Mouse (Mus musculus) neutrophil, adult 5-6 weeks (primary cell): ENCODE measurements around the gene Col4a4. TPM values are rescaled to one million over a fixed set of nuclear protein-coding genes. Genes with fewer than 3 reads are reported as not detected.

Experiments
- ATAC-seq: fragments of 151-379, 151-347 bp; 2 replicates; pipeline ENCODE4 v1.8.0; 2017; ENCODE audit warnings: mild to moderate bottlenecking, moderate TSS enrichment; ENCODE audit not compliant: insufficient number of reproducible peaks, poor library complexity, low FRiP score, severe bottlenecking; ENCODE audit errors: extremely low read depth
- total RNA-seq: library from RNA; stranded (forward); fragments of 200-1000 nt; gene quantifications from 2 replicates; pipeline ENCODE4 v1.2.3, GENCODE M21; 2017

Gene Col4a4
- not detected in 2 replicates for total RNA-seq

DNA sequence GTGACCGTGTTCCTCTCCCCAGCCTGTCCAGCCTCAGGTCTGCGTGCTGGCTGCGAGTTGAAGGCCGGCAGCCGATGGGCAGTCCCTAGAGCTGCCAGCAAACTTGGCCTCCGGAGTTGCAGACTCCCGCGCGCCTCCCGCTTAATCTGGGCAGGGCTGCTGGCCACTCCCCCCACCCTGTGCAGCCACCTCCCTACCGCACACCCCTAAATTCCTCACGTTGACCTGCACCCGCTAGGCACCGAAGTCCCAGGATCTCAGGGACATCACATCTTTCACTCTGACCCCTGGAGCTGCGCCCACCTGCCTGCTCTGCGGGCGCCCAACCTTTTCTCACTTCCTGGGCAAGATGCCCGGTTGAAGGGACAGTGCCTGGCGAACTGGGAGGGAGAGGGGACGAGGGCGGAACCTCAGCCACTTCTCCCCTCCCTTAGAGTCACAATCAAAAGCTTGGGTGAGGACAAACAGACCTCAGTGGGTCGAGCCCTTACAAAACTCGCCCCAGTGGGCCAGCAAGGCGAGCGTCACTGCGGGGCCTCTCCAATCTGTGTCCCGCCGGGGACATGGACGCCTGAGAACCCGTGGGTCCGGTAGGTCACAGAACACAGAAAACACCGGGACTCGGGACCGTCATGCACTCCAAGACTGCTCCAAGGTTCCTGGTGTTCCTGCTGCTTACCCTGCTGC, at the start of gene Col4a4, which contains the start of gene Col4a3:
Gene Col4a4, minus strand, starts transcription at position 137 of the 687 bp plus-strand sequence.
Gene Col4a3, plus strand, starts transcription at position 209 of the 687 bp plus-strand sequence.
- no peak for ATAC-seq

DNA sequence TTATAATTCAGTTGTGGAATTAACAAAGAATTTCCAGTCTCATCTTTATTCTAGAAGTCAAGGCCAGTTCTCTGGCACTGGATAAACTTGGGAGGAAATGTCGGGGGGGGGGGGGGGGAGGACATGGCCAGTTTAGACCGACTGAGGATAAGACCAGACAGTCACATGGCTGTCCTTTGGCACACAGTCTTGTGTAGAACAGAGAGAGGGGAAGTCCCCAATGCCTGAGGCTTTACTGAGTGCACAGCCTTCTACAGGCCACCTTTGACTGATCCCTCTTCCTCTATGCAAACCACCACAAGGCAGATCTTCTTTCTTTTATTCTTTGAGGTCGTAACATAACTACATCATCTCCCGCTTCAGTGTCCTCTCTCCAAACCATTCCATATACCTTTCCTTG, 49.7 kb upstream of the Col4a4 start:
- no peak for ATAC-seq

- ATAC-seq = no peak
Measured at GRCm38 (mm10) chr1:82635254-82635620, 48.6 kb upstream of the Col4a4 start.

- no peak for ATAC-seq
Measured at GRCm38 (mm10) chr1:82634545-82635253, 48.0 kb upstream of the Col4a4 start.

GRCm38 (mm10) chr1:82631169-82631792, 44.6 kb upstream of the Col4a4 start:
- no peak for ATAC-seq

DNA sequence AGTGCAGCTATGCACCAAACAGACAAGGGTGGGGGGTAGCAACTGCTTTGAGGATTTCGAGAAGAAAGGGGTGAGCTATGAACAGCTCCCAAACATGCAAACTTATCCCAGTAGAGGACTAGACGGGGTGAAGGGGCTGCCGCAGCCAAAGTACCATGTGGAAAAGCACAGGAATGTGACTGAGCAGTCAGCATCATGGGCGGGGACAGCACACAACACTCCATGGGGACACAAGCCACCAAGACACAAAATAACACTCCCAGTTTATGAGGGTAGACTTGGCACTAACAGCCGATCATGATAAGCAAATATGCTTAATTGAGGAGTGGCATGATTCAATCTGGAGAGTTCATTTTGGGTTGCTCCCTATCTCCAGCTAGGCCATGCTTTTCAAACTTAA, 42.8 kb upstream of the Col4a4 start:
- no peak for ATAC-seq

- no peak for ATAC-seq
Measured at GRCm38 (mm10) chr1:82627652-82628051, 41.0 kb upstream of the Col4a4 start.

- no peak for ATAC-seq
Measured at GRCm38 (mm10) chr1:82625474-82625873, 38.8 kb upstream of the Col4a4 start.

DNA sequence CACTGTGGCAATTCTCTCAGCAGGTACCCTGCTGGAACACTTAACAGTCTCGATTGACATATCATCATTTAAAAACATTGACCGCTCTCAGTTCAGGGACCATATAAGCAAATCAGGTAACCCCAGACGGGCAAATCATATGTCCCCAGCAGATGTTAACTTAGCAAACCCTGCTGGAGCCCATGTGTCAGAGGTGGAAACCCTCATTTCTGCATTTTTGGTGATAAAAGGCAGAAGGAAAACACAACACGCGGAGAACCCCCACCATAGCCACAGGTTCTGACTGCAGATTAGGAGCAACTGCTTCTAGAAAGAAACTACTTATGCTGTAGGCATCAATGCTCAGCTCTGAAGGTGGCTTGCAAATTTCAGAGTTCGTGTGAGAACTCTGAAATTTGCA, 38.3 kb upstream of the Col4a4 start:
- ATAC-seq = no peak

GRCm38 (mm10) chr1:82619981-82620380, 33.3 kb upstream of the Col4a4 start:
- ATAC-seq = no peak

DNA sequence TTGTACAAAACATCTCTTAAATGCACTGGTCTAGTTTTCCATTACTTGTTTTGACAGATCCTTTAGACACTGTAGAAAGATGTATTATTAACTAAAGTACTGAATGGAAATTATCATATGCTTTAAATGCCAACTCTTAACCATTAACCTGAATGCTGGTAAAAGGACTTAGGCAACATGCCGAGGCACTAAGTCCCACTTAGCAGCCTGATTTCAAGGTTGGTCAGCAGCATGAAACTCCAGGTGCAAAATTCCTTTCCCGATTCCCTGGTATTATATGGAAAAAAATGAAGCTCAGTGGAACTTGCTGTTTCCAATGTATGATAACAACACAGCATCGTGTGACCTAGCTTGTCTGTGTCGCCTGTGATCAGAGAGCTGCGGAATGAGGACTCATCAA, 31.9 kb upstream of the Col4a4 start:
- no peak for ATAC-seq

DNA sequence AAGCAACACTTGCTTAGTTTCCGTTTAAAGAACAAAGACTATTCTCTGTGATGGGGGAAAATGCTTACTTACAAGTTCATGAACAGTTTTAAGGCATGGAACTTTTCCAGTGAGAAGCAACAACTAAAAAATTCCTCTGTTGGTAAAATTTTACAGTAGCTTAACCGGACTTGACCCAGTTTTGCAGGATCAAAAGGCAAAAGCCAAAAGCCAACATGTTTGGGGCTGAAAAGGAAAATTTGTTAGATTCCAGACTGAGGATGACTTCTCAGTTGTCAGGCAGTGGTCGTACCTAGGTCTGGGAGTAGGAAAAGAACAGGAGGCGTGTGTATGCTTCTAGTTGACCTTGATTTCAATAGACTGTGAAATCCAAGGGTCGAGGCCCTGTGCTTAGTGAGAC, 31.4 kb upstream of the Col4a4 start:
- ATAC-seq = no peak

- no peak for ATAC-seq
Measured at GRCm38 (mm10) chr1:82612061-82612660, 25.5 kb upstream of the Col4a4 start.

DNA sequence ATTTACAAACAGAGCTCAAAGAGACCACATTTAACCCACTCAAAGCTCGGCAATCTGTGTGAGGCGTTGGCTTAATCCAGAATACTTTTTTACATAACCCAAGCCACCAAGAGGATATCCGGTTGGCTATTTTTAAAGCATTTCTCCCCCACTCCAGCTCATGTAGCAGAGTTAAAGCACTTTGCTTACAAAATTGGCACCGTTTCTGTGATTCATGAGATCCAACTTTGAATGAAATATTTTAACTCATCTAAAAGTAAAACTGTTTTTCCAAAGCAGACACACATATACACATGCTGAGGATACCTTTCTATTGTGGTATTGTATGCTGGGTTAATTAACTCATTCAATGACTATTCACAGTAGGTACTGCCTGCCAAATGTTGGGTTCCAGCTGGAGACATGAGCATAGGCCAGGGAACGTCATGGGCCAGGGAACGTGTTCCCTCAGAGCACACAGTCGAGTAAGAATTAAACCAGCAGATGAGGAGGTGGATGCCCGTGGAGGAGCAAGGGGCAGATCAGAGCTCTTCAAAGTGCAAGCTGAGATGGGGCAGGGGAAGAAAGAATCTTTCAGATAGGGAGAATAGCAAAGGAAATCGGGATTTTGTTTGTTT, 22.1 kb upstream of the Col4a4 start:
- no peak for ATAC-seq

GRCm38 (mm10) chr1:82605856-82606255, 19.2 kb upstream of the Col4a4 start:
- no peak for ATAC-seq

GRCm38 (mm10) chr1:82605347-82605746, 18.7 kb upstream of the Col4a4 start:
- no peak for ATAC-seq

DNA sequence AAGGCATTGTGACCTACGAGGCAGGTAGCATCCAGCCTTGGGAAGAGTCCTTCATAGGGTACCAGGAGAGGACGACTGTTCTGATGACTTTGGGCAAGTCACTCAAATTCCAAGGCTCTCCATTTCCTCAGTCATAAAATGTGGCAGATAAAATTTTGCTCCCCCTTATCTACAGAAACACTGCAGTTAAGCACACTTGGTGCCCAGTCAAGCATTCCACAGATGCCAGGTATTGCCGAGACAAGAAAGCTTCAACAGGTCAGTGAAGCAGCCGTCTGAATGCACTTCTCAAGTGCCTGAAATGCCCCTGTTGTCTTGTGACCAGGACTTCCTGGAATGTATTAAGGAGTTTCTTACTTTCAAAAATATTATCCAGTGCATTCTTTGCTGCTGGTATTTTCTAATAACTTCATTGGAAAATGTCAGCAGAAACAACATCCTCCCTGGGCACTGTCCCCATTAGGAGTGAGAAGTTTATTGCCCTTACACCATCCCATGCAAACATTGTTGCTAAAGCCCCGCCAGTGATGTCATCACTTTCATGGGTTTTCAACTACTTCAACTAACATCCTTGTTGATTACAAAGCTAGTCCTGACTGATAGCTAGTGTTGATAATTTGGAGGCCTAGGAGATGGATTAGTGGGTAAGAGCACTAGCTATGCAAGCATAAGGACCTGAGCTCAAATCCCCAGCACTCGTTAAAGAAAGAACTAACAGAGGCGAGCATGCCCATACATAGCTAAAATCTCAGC, 16.7 kb upstream of the Col4a4 start:
- no peak for ATAC-seq

- ATAC-seq = no peak
Measured at GRCm38 (mm10) chr1:82596864-82597596, 10.4 kb upstream of the Col4a4 start.
